Mouse (Mus musculus) bone marrow macrophage, adult 2 months (primary cell): Measurements from ENCODE around the gene S100g. TPM values are rescaled to one million over a fixed set of nuclear protein-coding genes. Genes with fewer than 3 reads are reported as not detected.

Experiments used
- H3K27ac ChIP-seq: 2 replicates; pipeline ENCODE4 v1.5.1; 2012; ENCODE audit warnings: low read depth, low read length; ENCODE audit not compliant: insufficient read depth
- H3K4me1 ChIP-seq: 2 replicates; pipeline ENCODE4 v1.6.1; 2012; ENCODE audit warnings: low read length; ENCODE audit not compliant: control insufficient read depth, insufficient read depth
- H3K4me3 ChIP-seq: 2 replicates; pipeline ENCODE4 v1.5.1; 2012; ENCODE audit warnings: mild to moderate bottlenecking, low read length, moderate library complexity; ENCODE audit not compliant: insufficient read depth
- CTCF ChIP-seq: IDR thresholded peaks from 2 replicates; pipeline ENCODE4 v1.5.1; 2012; ENCODE audit warnings: low read depth, mild to moderate bottlenecking, low read length, moderate library complexity
- POLR2A ChIP-seq: IDR thresholded peaks from 2 replicates; pipeline ENCODE4 v1.6.1; 2012; ENCODE audit warnings: mild to moderate bottlenecking, low read depth, low read length, borderline replicate concordance
- polyA plus RNA-seq: library from polyadenylated mRNA; stranded (reverse); fragments of >200 nt; gene quantifications from 2 replicates; pipeline ENCODE4 v1.2.4, GENCODE M21; 2012; ENCODE audit not compliant: missing spikeins, insufficient read depth, insufficient read length

The S100g gene
- polyA plus RNA-seq = not detected in 2 replicates

DNA sequence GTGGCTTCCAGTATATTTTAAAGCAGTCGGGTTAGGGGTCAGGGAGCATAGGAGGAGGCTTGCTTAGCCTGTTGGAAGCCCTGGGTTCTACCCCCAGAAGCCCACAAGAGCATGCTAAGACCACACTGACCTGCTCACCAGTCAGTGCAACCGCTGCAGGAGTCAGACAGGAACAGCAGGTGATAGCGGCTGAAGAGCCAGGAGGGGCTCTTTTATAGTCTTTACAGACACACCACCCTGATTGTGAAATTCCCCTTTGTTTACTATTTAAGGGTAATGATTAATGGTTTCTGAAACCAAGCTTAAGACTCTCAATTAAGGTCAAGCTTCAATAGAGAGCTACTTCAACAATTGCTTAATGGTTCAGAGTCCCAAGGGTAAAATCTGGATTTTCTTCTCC is at the start of gene S100g:
TSS of gene S100g (minus strand) at position 217 of the 400 bp plus-strand sequence.
- TF ChIP-seq POLR2A = no peak
- TF ChIP-seq CTCF = no peak
- no peak within 1 kb of the TSS for H3K27ac ChIP-seq
- no peak within 1 kb of the TSS for H3K4me3 ChIP-seq
- H3K4me1 ChIP-seq = peaks cover 2% of the 10 kb centered on the region; the same call in 1 of the 2 replicates

DNA sequence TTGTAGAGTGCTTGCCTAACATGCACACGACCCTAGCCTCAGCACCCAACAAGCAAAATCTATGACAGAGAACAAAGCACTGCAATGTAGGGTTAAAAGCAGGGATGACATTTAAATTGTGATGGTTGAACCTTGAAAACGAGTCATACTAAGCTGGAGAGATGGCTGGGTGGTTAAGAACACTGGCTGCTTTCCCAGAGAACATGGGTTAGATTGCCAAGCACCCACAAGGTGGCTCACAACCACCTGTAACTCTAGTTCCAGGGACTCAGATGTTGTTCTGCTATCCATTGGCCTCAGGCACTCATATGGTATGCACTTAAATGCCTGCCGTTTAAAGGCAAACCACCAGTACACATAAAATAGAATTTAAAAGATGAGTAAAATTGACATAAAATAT is 27.7 kb upstream of the S100g start:
- TF ChIP-seq CTCF (no peak), POLR2A (no peak)
- Histone ChIP-seq H3K4me3 (no peak overlapping the region), H3K27ac (no peak overlapping the region), H3K4me1 (no peaks in the 10 kb centered on the region)

DNA sequence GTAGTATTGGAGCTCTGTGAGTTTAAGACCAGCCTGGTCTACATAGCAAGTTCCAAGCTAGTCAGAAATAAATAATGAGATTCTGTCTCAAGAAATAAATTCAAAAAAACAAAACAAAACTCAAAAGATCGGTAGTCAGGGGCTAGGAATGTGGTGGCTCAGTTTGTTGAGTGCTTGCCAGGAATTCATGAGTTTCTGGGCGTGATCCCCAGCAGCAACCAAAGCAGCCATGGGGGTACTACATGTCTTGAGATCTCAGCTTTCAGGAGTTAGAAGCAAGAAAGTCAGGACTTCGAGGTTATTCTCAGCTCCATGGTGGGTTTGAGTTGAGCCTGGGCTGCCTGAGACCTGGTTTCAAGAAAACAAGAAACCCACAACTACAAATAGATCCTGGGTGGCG is 27.0 kb upstream of the S100g start:
- Histone ChIP-seq H3K4me3 (no peak overlapping the region), H3K27ac (no peak overlapping the region), H3K4me1 (no peaks in the 10 kb centered on the region)
- no peak for TF ChIP-seq CTCF
- no peak for TF ChIP-seq POLR2A

DNA sequence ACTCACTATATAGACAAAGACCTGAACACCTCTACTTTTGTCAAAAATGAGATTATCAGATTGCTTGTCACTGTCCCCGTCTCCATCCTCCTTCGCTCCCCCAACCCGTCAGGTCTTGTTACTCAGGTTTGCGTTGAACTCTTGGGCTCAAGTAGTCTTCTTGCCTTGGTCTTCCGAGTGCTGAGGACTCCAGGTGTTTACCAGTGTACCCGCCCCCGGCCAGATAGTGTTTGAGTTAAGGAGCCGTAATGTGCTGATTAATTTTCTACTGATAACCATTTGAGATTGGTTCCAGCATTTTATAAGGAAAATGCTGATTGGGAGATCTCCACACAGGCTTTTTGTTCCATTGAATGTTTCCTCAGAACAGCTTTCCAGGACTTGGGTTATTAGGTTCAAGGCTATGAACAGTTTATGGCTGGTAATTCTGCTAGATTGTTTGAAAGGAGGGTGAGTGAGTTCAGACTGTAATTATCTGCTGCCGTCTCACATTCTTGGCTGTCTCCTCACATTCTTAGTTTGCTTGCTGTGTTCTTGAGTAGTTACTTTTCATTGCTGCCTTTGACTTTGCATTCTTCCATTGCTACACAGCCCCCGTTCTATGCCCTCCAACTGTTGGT is 22.6 kb upstream of the S100g start:
- Histone ChIP-seq H3K27ac (no peak overlapping the region), H3K4me3 (no peak overlapping the region), H3K4me1 (no peaks in the 10 kb centered on the region)
- no peak for TF ChIP-seq CTCF
- TF ChIP-seq POLR2A = no peak

DNA sequence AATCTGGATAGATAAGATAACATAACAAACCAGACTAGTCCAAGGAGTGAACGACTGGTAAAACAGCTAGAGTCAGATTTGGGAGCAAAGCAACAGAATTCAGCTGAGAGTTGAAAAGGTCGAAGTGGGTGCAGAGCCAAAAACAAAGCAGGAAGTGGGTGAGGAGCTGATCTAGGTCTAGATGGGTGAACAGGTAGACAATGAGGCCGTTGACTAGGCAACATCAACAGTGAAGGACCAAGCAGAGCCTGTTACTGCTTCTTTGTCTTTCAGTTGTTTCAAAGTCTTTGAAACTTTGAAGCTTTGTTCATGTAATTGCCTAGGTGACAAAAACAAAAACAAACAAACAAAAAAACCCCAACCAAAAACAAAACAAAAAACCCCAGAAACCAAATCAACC is 11.8 kb upstream of the S100g start:
- Histone ChIP-seq H3K4me3 (no peak overlapping the region), H3K4me1 (no peaks in the 10 kb centered on the region), H3K27ac (no peak overlapping the region)
- TF ChIP-seq POLR2A = no peak
- TF ChIP-seq CTCF = no peak

DNA sequence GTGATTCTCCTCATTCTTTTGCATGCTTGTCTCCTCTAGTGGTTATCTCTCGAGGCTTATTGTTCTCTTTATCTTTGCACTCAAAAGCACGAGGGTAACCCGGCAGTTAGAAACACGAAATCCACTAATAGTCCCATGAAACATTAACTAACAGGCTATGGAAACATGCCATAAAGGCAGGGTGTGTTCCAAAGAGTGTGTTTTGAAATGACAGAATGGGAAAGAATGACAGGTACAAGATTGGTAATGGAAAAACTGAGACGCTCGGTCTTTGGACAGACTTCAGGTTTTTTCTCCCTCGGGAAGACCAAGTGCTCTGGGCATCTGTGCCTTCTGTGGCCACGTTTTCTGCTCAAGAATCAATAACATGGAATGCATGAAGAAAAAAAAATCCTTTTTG is 3.1 kb upstream of the S100g start:
- H3K4me3 ChIP-seq = no peak overlapping the region
- H3K4me1 ChIP-seq = peaks cover 2% of the 10 kb centered on the region; the same call in 1 of the 2 replicates
- no peak for TF ChIP-seq CTCF
- TF ChIP-seq POLR2A = no peak
- H3K27ac ChIP-seq = no peak overlapping the region

DNA sequence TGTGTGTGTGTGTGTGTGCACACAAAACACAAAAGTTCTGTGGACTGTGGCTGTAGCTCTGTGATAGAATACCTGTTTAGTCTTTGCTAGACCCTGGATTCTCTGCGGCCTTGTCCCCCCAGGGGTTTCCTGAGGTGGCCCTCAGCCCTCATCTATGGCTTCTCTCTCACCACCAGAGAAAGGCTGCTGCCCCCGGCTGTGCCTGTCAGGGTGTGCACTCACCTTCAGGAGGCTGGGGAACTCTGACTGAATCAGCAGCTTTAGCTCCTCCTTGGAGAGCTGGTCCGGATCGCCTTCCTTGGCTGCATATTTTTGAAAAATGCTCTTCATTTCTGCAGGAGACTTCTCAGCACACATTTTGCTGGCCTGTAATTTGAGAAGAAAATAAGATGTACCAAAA is 559 bp downstream of the S100g start:
- Histone ChIP-seq H3K27ac (no peak overlapping the region), H3K4me1 (peaks cover 2% of the 10 kb centered on the region; the same call in 1 of the 2 replicates), H3K4me3 (no peak overlapping the region)
- no peak for TF ChIP-seq CTCF
- TF ChIP-seq POLR2A = no peak

DNA sequence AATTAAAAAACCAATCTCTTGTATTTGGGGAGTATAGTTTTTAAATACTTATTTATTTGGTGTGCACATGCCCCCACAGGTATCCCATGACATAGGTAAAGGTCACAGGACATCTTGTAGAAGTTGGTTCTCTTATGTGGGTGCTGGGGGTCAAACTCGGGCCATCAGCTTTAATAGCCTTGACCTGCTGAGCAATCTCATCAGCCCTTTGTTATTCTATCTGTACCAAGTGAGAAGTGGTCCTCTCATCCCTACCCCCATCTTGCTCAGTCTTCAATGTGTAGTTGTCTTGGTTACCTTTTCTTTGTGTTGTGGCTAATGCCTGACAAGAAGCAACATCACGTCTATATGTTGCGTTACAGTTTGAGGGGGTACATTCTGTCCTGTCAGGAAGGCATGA is 6.5 kb downstream of the S100g start:
- Histone ChIP-seq H3K4me1 (no peaks in the 10 kb centered on the region), H3K27ac (no peak overlapping the region)
- TF ChIP-seq CTCF (no peak), POLR2A (no peak)

DNA sequence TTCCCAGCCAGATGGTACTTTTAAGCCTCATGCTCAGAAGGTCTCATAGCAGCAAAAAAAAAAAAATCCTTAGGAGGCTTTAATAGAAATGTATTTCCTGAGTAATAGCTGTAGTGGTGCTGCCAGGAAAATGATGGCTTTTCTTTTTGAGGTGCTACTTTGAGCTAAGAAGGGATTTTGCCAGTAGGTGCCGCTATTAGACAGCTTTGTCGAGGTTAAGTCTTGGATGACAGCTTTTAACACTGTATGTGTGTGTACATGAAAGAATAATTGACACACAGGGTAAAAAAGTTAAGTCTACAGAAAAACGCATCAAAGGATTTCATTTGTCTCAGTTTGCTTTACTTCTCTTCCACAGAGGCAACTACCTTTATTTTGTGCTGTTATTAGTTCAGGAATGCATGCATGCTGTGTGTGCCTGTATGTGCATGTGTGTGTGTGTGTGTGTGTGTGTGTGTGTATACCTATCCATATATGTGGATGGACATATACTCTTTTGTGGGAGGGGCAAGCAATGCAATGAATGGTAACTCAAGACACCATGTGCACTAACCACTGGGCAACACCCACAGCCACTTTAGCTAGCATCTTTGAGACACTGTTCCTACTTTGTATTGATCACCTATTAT is 14.5 kb downstream of the S100g start:
- H3K4me1 ChIP-seq = no peaks in the 10 kb centered on the region
- H3K27ac ChIP-seq = no peak overlapping the region
- no peak for TF ChIP-seq POLR2A
- TF ChIP-seq CTCF = no peak
- H3K4me3 ChIP-seq = no peak overlapping the region

More for the DNA sequence above, 6.5 kb downstream of the S100g start:
- no peak overlapping the region for H3K4me3 ChIP-seq

DNA sequence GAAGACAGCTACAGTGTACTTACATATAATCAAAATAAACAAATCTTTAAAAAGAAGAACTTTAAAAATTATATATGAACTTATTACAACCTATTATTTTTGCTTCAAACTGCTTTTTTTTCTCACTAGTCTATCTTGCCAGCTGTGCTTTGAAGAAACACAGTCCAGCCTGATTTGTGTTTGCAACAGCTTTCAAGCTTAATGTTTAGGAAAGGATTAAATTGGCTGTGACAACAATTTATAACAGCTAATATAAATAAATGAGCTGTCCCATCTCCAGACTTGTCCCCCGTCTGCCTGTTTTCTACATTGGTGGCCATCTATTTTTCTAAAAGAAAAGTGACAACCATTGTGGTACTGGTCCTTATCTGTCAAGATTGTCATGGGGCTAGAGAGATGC is 22.4 kb downstream of the S100g start:
- peaks cover 4% of the 10 kb centered on the region; the same call in 1 of the 2 replicates for H3K4me1 ChIP-seq
- H3K27ac ChIP-seq = no peak overlapping the region
- TF ChIP-seq POLR2A = no peak
- TF ChIP-seq CTCF = no peak
- H3K4me3 ChIP-seq = no peak overlapping the region
